In the genomic region with DNA sequence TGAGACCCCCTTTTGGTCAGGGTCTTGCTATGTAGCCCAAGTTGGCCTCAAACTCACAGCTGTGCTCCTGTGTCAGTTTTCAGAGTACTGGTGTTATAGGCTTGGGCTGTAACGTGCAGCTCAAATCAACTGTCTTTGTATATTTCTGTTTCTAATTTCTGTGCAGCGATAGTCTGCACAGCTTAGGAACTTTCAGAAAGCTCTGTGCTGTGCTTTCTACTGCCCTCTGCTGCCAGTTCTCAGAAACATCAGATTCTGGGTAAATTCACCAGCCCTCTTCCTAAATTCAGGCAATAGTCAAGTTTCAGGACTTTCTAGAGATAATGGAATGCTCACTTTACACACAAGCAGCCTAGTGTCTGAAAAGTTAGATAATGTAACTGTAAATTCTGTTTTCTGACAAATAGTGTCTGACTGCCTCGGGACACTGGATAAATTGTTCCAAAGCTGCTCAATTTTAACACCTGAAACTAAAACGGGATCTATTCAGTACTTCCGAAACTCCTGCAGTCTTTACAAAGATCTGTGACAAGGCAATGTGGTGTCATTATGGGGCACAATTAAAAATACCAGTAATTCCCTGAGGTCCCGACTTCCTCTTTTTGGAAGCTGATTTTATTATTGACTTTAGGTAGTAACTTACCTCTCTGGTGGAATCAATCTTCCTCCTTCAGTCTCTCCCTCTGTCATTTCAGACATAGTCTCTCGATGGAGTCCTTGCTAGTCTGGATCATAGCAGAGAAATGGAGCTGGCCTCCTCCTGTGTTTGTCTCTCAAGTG, we compare ENCODE assay signal across 8 mouse cellular contexts. TPM values are rescaled to one million over a fixed set of nuclear protein-coding genes. Genes with fewer than 3 reads are reported as not detected.
DNase-seq lines count a peak whose midpoint lies in the region; ATAC-seq and TF ChIP-seq lines count a peak whose summit lies in the region.

No protein-coding gene starts in this region.

- H3K27ac ChIP-seq in forebrain, embryonic 11.5 days (ENCODE audit: low read depth, low read length): no peak overlapping the region
- H3K27ac ChIP-seq in forebrain, embryonic 12.5 days: no peak overlapping the region
- no peak overlapping the region for H3K27ac ChIP-seq in spleen, adult 2 months (ENCODE audit: insufficient read depth, low read length)
- H3K27ac ChIP-seq in intestine, postnatal 0 days (ENCODE audit: low read depth, low read length): no peak overlapping the region
- no peak overlapping the region for H3K27ac ChIP-seq in stomach, postnatal 0 days (replicated peaks)

- peak; percentile 29; the same call in 1 of the 2 replicates for TF ChIP-seq CTCF in spleen, adult 2 months (IDR thresholded peaks at IDR 0.05; ENCODE audit: extremely low read depth, insufficient read depth, insufficient read length, insufficient replicate concordance)
- TF ChIP-seq CTCF in intestine, postnatal 0 days (IDR thresholded peaks at IDR 0.05; ENCODE audit: low read depth): peak; percentile 76
- peak; percentile 74 for TF ChIP-seq CTCF in stomach, postnatal 0 days (IDR thresholded peaks at IDR 0.05; ENCODE audit: low read depth)

- no peak overlapping the region for H3K4me3 ChIP-seq in forebrain, embryonic 11.5 days (ENCODE audit: low read depth, low read length)
- no peak overlapping the region for H3K4me3 ChIP-seq in forebrain, embryonic 12.5 days (replicated peaks)
- H3K4me3 ChIP-seq in spleen, adult 2 months (ENCODE audit: extremely low read depth, insufficient read depth, insufficient read length): no peak overlapping the region
- no peak overlapping the region for H3K4me3 ChIP-seq in intestine, postnatal 0 days (ENCODE audit: low read depth, low read length)
- no peak overlapping the region for H3K4me3 ChIP-seq in stomach, postnatal 0 days (ENCODE audit: low read depth, low read length)

- H3K4me2 ChIP-seq in forebrain, embryonic 11.5 days (ENCODE audit: low read depth, low read length, severe bottlenecking): no peak overlapping the region
- H3K4me2 ChIP-seq in forebrain, embryonic 12.5 days: no peak overlapping the region
- no peak overlapping the region for H3K4me2 ChIP-seq in intestine, postnatal 0 days (replicated peaks; ENCODE audit: low read depth)
- no peak overlapping the region for H3K4me2 ChIP-seq in stomach, postnatal 0 days (replicated peaks; ENCODE audit: low read depth)

- H3K4me1 ChIP-seq in forebrain, embryonic 11.5 days (replicated peaks; ENCODE audit: control insufficient read depth, insufficient read depth, low read length): no peaks in the 10 kb centered on the region
- no peaks in the 10 kb centered on the region for H3K4me1 ChIP-seq in forebrain, embryonic 12.5 days
- peaks cover 3% of the 10 kb centered on the region for H3K4me1 ChIP-seq in spleen, adult 2 months (ENCODE audit: control insufficient read depth, insufficient read depth, insufficient read length)
- no peaks in the 10 kb centered on the region for H3K4me1 ChIP-seq in intestine, postnatal 0 days (replicated peaks; ENCODE audit: control insufficient read depth, insufficient read depth, low read length)
- H3K4me1 ChIP-seq in stomach, postnatal 0 days (replicated peaks; ENCODE audit: control insufficient read depth, insufficient read depth): no peaks in the 10 kb centered on the region

- DNase-seq in forebrain, embryonic 11.5 days (ENCODE audit: low spot score): peak; percentile 45
- DNase-seq in spleen, adult 2 months (ENCODE audit: low read depth in 1 of 2, low spot score in 2 of 2): peak in 1 of 2 experiments; percentile 25
- no peak for DNase-seq in spleen, adult 18-20 months
- DNase-seq in lung, adult 18-20 months: peak; percentile 9 to 21
- DNase-seq in stomach, postnatal 0 days (ENCODE audit: low spot score): no peak

- H3K36me3 ChIP-seq in forebrain, embryonic 11.5 days (ENCODE audit: control insufficient read depth, insufficient read depth, low read length): no peaks in the 10 kb centered on the region
- H3K36me3 ChIP-seq in forebrain, embryonic 12.5 days (replicated peaks): no peaks in the 10 kb centered on the region
- H3K36me3 ChIP-seq in spleen, adult 2 months (ENCODE audit: control insufficient read depth, insufficient read depth, low read length): no peaks in the 10 kb centered on the region
- no peaks in the 10 kb centered on the region for H3K36me3 ChIP-seq in intestine, postnatal 0 days (ENCODE audit: control insufficient read depth, insufficient read depth)
- H3K36me3 ChIP-seq in stomach, postnatal 0 days (ENCODE audit: control insufficient read depth, insufficient read depth, low read length): no peaks in the 10 kb centered on the region

- no peak for ATAC-seq in forebrain, embryonic 11.5 days (replicated peaks; ENCODE audit: low FRiP score)
- no peak for ATAC-seq in forebrain, embryonic 12.5 days (ENCODE audit: low FRiP score)
- ATAC-seq in common myeloid progenitor, adult 5-6 weeks (replicated peaks; ENCODE audit: low read depth, poor library complexity, severe bottlenecking): peak; percentile 82
- no peak for ATAC-seq in intestine, postnatal 0 days
- no peak for ATAC-seq in stomach, postnatal 0 days (ENCODE audit: low FRiP score, low TSS enrichment)

- no peak for TF ChIP-seq EP300 in stomach, postnatal 0 days (optimal IDR thresholded peaks at IDR 0.05)

- H3K9me3 ChIP-seq in forebrain, embryonic 11.5 days (ENCODE audit: control insufficient read depth, low read length): no peaks in the 10 kb centered on the region
- no peaks in the 10 kb centered on the region for H3K9me3 ChIP-seq in forebrain, embryonic 12.5 days
- H3K9me3 ChIP-seq in intestine, postnatal 0 days (ENCODE audit: control insufficient read depth): no peaks in the 10 kb centered on the region
- no peaks in the 10 kb centered on the region for H3K9me3 ChIP-seq in stomach, postnatal 0 days (ENCODE audit: control insufficient read depth, low read length)

- TF ChIP-seq POLR2A in spleen, adult 2 months (IDR thresholded peaks at IDR 0.05; ENCODE audit: low read depth, low read length): no peak

- no peak overlapping the region for H3K9ac ChIP-seq in forebrain, embryonic 11.5 days (ENCODE audit: low read length)
- H3K9ac ChIP-seq in forebrain, embryonic 12.5 days: no peak overlapping the region
- H3K9ac ChIP-seq in intestine, postnatal 0 days (ENCODE audit: low read depth, low read length): no peak overlapping the region
- H3K9ac ChIP-seq in stomach, postnatal 0 days (ENCODE audit: low read length): no peak overlapping the region

- no peaks in the 10 kb centered on the region for H3K27me3 ChIP-seq in forebrain, embryonic 11.5 days (ENCODE audit: control insufficient read depth, insufficient read depth, low read length)
- H3K27me3 ChIP-seq in forebrain, embryonic 12.5 days: no peaks in the 10 kb centered on the region
- H3K27me3 ChIP-seq in spleen, adult 2 months (ENCODE audit: control insufficient read depth, insufficient read depth, low read length): no peaks in the 10 kb centered on the region
- H3K27me3 ChIP-seq in intestine, postnatal 0 days (replicated peaks; ENCODE audit: control insufficient read depth, insufficient read depth, low read length): no peaks in the 10 kb centered on the region
- no peaks in the 10 kb centered on the region for H3K27me3 ChIP-seq in stomach, postnatal 0 days (ENCODE audit: control insufficient read depth, insufficient read depth, low read length)

- WGBS in forebrain, embryonic 11.5 days: 61% methylated on average over 7 of the region's 7 CpGs
- 64% methylated on average over 7 of the region's 7 CpGs for WGBS in forebrain, embryonic 12.5 days
- 46% methylated on average over 7 of the region's 7 CpGs for WGBS in spleen, adult 2 months
- WGBS in intestine, postnatal 0 days: 59% methylated on average over 7 of the region's 7 CpGs
- WGBS in stomach, postnatal 0 days: 52% methylated on average over 7 of the region's 7 CpGs

RNA-seq across cellular contexts. Expression of gene 5430427O19Rik, which starts 9.2 kb away (rescaled TPM):
- polyA plus RNA-seq in forebrain, embryonic 11.5 days (2014; fragmentation: Nextera tagmentation; extraction: Ambion mirVana): 0.05 TPM in 1 of 2 replicates, not detected in the other
- 0.13 TPM in 1 of 2 replicates, not detected in the other for polyA plus RNA-seq in forebrain, embryonic 12.5 days (2016; fragmentation: Nextera tagmentation; extraction: Ambion mirVana)
- 0.60 and 0.78 TPM in 2 replicates for polyA plus RNA-seq in spleen, adult 2 months (2012; rRNA removed)
- total RNA-seq in common myeloid progenitor, adult 5-6 weeks (2017): 17.2 and 19.1 TPM in 2 replicates
- polyA plus RNA-seq in intestine, postnatal 0 days (2015; fragmentation: Nextera tagmentation; extraction: Ambion mirVana): 0.07 and 0.17 TPM in 2 replicates
- 0.12 and 0.15 TPM in 2 replicates for polyA plus RNA-seq in stomach, postnatal 0 days (2015; fragmentation: Nextera tagmentation; extraction: Ambion mirVana)

Comparison
In these comparisons a context has a peak if more than half of its experiments do, and no peak if none do; other contexts are left out.
1. DNase-seq: peak in forebrain, embryonic 11.5 days (single experiment) and lung, adult 18-20 months (2 of 2); none in spleen, adult 18-20 months (0 of 2) and stomach, postnatal 0 days (single experiment).
2. Peak in every context shown above with its lines, with median percentiles within 50 percentile points of each other: CTCF ChIP-seq.